Mouse (Mus musculus): ENCODE data around the gene Rps21.
"Not testable (repeated sequence)": the region's sequence is repeated elsewhere in the genome, so short reads cannot be mapped to it uniquely, and the experiment has no call there.

The Rps21 gene

DNA sequence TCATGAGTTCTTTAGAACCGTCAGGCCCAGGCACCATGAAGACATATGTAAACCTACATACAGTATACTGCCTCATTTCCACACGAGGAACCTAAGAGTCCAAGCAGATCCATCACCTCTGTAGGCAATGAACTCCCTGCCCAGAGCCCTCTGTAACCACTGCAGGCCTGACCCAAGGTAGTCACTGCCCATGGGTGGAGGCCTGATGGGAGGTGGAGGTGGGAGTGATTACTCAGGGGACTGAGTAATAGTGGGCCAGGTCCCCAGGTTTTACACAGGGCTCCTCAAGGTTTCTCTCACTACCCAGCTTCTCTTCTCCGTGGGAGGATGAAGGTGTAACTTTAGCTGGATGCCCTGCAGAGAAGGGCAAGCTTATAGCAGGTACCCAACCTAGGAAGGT lies 28.0 kb upstream of the Rps21 start:
- no peak for DNase-seq (ENCODE audit: low spot score)

DNA sequence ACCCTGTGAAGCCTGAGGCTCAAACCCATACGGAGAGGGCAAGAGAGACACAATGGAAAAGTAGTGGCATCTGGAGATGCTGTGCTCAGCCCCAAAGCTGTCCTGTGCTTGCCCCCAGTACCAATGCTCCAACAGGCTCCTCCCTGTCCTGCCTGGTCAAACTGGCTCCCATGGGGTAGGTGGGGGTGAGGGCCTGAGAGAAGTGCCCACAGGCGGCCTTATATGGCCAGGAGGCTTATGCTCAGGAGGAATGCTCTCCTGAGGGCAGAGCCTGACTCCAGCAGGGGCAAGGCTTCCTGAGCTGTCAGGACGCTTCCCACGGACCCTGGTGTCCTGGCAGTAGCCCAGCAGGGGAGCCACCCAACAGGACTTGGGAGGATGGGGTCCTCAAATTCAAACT lies 26.7 kb upstream of the Rps21 start:
- no peak for DNase-seq (ENCODE audit: low spot score)

DNA sequence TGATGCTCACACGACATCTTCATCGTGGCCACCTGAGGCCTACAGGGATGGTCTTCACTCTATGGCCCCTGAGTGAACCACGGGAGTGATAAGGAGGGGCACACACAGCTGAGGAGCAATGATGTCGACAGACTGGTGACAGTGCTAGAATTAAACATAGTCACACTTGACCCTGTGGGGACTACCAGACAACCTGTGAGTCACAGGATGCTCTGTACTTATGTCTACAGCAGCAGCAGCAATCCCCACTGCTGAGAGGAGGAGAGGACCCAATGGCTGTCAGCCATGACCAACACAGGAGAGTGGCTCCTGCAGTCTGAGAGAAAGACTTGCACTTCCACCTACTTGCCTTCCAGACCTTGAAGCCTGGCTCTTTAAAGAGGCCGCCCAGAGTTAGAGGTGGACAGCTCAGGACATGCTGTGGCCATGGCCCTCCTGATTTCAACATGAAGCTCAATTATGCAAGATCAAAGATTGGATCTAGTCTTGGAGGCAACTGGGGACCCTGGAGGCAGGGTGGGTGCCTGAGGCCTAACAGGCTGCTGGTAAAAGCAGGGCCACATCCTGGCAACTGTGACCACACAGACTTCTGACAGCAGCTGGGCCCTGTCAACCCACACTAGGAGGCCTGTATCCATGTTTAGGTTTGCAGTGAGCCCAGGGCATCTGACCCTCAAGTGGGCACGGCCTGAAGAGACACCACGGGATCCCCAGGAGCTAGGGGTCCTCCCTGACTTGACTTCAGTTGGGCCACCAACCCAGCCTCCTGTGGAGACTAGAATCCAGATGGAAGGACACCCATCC lies 23.9 kb upstream of the Rps21 start:
- no peak for DNase-seq (ENCODE audit: low spot score)

DNA sequence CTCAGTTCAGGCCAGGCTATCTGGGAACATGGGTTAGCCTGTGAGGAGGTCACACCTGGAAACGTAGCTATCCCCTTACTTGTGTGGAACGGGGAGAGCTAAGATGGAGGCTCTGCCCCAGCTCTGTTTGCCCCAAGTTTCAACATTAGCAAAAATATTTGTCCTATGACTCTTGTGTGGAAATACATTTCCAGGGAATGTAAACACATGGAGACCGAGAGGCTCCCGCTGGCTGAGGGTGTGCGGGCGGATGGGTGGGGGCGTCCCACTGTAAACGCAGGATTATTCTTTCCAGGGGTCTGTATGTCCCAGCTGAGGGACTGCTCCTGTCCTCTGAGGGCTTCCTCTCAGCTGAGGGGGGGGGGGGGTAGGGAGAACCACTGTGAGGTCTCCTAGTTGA lies 22.8 kb upstream of the Rps21 start:
- no peak for DNase-seq (ENCODE audit: low spot score)

DNA sequence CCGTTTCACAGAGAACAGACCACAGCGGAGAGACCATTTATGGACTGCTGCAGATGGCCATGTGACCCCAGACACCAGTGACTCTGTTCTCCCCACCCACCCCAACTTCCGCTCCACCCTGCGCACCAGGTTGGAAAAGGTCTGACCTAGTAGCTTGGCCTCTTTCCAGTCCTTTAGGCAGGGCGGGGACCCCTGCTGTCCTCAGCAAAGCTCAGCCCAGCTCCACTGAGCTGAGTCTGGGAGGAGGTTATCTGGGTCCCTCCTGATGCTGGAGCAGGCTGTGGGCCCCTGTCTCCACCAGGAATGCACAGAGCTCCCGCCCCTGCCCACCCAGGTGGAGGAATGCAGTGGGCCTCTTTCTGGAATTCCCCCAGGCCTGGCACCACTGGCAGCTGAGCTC lies 22.2 kb upstream of the Rps21 start:
- DNase-seq (ENCODE audit: low spot score): no peak

DNA sequence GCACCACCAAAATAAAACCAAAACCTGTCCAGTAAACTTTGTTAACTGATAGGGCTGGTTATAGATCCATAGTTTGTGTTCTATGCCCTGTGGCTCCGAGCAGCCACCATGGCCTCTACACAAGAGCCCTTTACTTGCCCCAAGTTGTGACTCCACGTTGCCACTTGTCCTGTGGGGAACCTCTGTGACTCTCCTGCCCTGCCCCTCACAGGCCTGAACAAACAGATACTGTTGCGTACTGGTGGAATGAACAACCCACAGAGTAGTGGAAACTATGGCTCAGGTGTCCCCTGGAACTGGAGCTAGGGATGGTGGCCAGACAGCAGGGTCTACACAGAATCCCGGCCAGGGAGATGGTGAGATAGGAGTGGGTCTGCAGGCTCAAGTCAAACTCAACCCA lies 21.4 kb upstream of the Rps21 start:
- DNase-seq (ENCODE audit: low spot score): no peak

DNA sequence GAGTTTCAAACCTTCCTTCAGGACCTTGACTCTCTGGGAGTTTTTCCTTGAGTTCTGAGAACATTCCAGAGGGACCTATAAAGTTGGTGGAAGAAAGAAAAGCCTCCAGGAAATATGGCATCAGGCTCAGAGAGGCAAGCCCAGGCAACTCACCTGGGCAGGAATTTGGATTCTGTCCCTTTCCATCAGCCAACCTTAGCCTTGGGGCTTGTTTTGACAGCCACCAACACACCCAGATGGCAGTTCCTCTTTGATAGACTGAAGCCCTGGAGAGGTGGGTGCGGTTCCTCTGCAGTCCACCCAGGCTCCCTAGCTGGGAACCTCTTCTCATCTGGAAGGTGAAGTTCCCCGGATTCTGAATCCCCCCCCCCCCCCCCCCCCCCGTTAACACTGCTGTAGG lies 20.7 kb upstream of the Rps21 start:
- DNase-seq (ENCODE audit: low spot score): no peak

DNA sequence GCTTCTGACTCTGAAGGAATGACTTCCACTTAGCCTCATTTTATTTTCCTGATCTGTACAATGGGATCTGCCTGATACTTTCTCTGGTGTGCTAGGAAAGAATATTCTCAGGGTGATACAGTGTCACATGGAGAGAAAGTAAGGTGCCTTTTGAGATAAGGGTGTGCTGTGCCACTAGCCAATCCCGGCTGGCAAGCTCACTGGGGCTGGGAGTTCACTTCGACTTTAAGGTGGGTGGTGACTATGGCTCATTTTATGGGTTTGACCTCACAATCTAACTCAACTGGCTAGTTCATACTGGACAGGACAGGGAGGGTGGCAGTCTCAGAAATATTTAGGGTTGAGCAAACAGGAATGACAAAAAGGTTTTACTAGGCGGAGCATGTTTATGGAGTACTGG lies 20.2 kb upstream of the Rps21 start:
- no peak for DNase-seq (ENCODE audit: low spot score)

DNA sequence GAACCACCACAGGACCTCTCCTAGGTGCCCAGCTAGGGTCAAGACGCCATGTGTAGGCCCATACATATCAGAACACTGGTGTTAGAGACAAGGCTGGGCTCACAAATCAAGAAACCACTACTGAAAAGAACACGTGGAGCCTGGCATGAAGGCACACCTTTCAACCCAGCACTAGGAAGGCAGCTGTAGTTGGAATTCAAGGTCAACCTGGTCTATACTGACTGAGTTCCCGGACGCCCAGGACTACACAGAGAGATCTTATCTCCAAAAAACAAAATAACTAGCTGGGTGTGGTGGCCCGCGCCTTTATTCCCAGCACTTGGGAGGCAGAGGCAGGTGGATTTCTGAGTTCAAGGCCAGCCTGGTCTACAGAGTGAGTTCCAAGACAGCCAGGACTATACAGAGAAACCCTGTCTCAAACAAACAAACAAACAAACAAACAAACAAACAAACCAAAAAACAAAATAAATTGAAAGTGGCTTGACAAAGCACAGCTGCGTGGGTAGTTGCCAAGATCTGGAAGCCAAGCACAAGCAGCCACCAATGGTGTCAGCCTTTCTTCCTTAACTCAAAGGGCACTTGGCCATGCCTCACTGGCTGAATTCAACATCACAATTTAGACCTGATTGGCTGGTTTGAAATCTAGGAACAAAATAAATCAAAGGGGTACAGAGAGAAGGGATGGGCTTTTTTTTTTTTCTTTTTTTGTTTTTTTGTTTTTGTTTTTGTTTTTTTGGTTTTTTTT lies 19.4 kb upstream of the Rps21 start:
- DNase-seq (ENCODE audit: low spot score): no peak

DNA sequence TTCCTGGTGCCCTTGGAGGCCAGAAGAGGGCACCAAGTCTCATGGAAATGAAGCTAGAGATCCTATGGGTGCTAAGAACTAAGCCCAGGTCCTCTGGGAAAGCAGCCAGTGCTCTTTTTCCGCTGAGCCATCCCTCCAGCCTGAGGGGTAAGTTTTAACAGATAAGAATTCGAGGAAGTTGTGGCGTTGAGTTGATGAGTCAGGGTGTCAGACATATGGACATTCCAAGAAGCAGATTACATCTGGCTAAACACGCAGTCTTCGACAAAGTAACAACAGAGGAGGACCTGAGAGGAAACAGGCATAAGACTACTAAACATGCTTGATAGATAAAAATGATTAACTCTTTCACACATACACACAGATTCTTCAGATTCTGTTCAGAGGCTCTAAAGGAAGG lies 18.6 kb upstream of the Rps21 start:
- DNase-seq (ENCODE audit: low spot score): no peak

DNA sequence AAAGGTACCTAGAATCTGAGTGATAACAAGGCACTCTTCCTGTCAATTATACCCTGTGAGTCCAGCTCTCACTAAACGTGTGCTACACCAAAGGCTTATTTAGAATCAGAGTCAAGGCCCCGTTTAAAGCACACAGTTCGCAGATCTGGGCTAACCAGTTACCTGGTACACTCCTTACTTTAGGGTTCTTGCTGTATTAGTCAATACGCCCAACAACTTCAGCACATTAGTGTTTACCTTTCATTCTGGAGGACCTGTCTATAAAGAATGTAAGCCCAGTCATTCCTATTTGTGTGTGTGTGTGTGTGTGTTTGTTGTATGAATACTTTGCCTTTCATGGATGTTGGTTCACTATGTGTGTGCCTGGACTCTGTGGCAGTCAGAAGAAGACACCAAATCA lies 14.1 kb upstream of the Rps21 start:
- no peak for DNase-seq (ENCODE audit: low spot score)

DNA sequence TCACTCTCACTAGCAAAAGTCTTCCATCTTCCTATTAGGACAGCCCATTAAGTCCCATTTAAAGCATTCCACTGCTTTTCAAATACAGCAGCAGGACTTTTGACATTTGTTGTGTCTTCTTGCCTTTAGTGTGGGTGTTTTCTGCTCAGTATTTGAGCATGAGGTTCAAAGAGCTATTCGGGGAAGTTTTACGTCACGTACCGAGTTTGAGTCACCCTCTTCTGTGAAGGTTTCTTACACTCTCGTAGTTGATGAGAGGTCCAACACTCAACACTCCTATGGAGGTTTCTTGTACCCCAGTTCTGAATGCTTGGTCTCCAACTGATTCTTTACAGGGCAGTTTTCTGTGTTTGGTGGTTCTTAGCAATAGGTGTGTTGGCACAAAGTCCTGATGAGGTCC lies 9.3 kb upstream of the Rps21 start:
- no peak for DNase-seq (ENCODE audit: low spot score)

DNA sequence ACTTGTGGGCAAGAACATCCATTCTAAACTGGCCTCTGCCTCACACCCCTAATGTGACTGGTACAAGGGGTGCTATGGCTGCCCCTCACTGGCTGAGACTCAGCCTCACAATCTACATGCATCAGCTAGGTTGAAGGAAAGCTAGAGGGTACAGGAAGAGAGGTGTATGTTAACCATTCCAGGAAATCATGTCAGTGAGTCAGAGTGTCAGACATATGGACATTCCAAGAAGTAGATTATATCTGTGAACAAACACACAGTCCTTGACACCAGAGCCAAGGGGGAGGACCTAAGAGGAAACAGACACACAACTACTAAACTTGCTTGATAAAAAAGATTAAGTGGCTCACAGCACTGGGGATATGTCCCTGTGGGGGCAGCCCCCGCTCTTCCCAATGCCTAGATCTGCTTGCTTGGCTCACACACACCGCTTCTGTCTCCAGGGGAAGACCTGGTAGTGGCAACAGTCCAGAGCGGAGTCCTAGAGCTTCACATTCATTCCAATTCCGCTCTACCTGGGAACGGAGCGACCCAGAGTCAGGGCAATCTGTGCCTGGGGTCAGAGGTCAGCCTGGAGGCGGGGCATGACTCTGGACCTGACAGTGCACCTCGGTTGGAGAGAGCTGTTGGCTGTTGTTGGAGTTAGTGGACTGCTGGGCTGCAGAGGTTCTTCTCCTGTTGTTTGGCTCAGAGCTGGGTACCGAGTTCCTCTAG lies 8.1 kb upstream of the Rps21 start:
- DNase-seq (ENCODE audit: low spot score): peak; percentile 92

DNA sequence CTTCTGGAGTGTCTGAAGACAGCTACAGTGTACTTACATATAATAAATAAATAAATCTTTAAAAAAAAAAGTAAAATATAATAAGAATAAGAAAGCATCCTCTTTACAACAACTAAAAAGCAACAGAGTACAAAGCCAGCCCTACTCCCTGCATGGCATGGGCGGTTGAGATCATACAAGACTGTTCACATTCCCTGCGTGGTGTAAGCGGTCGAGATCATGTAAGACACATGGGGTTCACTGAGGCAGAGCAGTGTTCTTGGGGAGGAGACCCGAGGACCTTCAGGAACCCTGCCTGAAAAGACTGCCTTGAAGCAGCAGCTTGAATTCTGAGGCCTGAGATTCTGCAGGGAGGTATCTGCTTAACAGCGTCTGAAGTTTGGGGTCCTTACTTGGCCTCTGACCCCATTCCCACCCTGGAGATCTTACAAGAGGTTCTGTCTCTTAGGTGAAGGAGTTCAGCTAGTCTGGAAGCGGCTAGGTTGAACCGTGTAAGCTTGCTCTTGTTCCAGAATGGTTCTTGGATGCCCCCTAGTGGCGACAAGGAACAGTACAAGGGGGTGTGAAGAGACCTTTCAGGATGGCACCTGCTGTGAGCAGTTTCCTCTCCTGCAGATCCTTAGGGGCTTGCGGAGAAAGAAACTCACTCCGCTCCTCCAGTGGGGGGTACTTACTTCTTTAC lies 6.1 kb upstream of the Rps21 start:
- peak; percentile 83 for DNase-seq (ENCODE audit: low spot score)

DNA sequence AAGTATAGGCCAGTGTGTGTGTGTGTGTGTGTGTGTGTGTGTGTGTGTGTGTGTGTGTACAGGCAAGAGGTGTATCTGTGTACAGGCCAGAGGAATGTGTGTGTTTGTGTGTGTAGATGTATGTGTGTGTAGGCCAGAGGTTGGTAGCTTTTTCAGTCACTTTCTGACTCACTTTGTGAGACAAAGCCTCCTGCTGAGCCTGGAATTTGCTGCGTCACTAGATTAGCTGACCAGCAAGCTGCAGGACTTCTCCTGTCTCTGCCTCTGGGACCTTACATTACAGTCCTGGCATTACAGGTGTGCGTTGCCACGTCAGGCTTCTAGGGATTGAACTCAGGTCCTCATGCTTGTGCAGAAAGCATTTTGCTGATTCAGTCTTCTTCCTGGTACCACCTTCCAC lies 5.3 kb upstream of the Rps21 start:
- DNase-seq (ENCODE audit: low spot score): peak; percentile 63

DNA sequence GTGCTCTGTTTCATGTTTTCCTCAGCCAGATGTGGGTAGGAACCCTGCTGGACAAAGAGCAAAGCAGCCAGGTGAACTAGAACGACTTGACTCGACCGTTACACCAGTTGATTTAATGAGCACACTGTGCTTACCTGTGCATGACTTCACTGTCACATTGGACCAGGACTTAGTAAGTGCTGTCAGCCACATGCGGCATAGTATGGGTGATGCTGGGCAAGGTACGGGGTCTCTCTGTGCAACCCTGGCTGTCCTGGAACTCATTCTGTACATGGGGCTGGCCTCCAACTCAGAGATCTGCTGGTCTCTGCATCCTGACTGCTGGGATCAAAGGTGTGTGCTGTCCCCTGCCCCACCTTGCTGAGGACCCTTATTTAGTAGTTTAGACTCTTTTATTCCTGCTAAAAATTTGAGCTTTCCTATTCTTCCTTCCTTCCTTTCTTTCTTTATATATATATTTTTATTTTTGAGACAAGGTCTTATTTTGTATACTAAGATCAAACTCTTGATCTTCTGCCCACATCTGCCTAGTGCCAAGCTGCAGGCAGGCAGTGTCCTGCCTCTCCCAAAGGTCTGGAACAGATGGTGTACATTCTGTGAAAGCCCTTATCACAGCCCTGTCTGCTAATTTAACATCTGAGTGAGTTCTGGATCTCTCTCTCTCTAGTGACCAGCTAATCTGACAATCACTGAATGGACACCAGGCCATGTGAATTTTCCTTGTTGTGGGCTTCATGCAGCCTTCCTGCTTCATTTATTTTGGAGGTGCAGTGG lies 2.6 kb upstream of the Rps21 start:
- no peak for DNase-seq (ENCODE audit: low spot score)

DNA sequence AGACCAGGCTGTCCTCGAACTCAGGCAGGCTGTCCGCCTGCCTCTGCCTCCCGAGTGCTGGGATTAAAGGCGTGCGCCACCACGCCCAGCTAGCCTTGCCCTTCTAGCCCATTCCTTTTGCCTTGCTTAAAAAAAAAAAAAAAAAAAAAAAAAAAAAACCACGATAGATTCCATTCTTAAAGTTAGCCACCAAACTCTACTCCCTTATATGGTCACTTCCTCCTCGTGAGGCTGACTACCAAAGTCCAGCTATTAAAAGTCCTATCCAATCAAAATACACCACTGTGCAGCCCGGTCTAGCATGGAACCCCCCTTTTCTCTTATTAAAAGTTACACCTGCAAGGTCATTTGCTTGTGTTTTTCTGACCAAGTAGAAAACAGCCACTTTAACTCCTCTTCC lies 1.5 kb upstream of the Rps21 start:
- no peak for DNase-seq (ENCODE audit: low spot score)

DNA sequence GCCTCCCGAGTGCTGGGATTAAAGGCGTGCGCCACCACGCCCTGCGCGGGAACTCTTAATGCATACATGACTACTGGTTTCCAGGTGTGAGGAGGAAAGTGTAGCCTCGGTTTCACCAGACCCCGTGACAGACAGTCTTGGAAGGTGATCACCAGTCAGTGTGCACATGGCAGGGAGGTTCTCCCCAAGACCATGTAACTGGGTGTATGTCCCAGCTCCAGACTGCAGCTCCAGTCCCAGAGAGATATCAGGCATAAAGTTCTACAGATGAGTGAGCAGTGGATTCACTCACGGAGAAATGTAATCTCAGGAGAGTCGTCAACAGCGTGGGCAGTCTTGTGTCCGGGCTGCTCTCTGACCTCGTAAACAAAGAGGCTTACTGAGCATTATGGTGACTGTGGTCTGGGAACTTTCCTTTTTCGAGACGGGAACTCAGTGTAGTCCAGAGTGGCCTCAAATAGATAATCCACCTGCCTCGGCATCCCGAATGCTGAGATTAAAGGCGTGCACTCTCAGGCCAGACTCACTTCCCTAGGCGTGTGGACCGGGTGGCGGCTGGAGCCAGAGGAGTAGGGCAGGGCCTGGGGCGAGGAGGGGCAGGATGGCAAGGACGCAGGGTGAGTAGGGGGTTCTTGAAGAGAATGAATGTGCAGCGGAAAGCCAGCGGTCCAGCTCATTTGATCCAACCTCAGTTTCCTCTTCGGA lies 729 bp upstream of the Rps21 start:
- no peak for DNase-seq (ENCODE audit: low spot score)

DNA sequence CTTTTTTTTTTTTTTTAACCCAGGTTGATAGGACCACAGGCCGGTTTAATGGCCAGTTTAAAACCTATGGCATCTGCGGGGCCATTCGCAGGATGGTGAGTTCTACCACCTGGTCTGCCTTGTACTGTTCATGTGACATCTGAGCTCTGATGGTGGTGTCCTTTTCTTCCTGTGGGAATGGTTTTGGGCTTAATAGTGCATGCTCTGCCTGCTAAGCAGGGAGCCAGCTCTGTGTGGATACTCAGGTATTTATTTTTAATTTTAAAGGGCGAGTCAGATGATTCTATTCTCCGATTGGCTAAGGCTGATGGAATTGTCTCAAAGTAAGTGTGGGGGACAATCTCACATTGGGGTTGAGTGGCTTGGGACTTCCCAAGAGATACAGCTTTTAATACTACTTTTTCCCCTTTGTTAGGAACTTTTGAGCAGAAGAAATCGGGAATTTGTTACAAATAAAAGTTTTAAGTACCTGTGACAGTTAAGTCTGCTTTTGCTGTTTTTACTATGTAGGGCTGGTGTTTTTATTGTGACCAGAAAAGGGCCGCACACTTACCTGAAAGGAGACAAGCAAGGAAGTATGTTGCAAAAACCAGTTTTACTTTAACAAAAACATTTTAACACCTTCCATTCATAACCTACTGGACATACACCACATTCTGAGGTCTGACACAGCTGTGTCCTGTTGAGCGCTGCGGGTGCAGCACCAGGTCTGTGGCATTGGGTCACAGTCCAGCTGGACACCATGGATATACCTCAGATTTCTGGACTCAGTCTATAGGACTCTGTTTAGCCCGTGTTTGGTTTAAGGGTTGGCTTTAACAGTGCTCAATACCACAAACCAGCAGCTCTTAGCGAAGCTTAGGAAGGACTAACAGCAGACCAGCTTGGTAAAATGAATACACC lies 1.0 kb downstream of the Rps21 start:
- DNase-seq (ENCODE audit: low spot score): no peak

DNA sequence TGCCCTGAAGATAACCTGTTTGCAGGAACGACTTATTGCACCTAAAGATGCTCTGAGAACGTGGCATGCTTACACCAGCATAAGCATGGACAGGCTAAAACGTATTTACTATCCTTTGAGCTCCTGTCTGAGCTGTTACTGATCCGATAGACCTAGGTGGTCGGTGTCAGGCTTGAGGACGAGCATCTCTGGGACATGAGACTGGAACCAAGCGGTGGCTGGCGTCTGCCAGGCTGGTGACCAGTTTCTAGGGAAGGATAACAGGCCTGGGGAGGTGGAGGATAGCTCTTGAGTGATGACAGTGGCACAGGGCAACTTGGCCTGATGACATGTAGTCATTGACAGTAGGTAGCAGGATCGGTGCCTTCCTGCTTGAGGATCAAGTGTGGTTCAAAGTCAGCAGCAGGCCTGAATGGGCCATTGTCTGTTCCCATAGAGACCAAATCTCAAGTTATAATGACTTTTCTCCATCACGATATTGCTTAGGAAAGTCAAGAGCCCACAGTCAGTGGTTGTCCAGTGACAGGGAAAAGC lies 1.8 kb downstream of the Rps21 start:
- not testable (repeated sequence) for DNase-seq (ENCODE audit: low spot score)

Measured in yolk sac, embryonic 10.5 days (tissue).